Mouse (Mus musculus): ENCODE measurements around the gene Siva1. TPM values are rescaled to one million over a fixed set of nuclear protein-coding genes. Genes with fewer than 3 reads are reported as not detected.

Gene Siva1
- polyA plus RNA-seq, 1 experiment: 164 TPM

GRCm38 (mm10) chr12:112679027-112679996 lies 34.8 kb downstream of the Siva1 start:
- H3K79me3 ChIP-seq (ENCODE audit: low read depth): no peaks in the 10 kb centered on the region
- peak overlapping the region; percentile 37 for H3K4me3 ChIP-seq (ENCODE audit: insufficient read depth, poor library complexity, severe bottlenecking)
- TF ChIP-seq MAX (IDR thresholded peaks at IDR 0.05) (no peak), MYOG (IDR thresholded peaks at IDR 0.05; ENCODE audit: control insufficient read depth, extremely low read depth, insufficient read length) (no peak), MYOD1 (IDR thresholded peaks at IDR 0.05; ENCODE audit: control insufficient read depth, insufficient read length, low read depth) (no peak), FOSL1 (IDR thresholded peaks at IDR 0.05; ENCODE audit: insufficient read depth, low read length, poor library complexity, severe bottlenecking) (no peak), CTCF (IDR thresholded peaks at IDR 0.05; ENCODE audit: control insufficient read depth, insufficient read depth, insufficient read length) (no peak), USF1 (IDR thresholded peaks at IDR 0.05; ENCODE audit: low read depth) (no peak), CEBPB (IDR thresholded peaks at IDR 0.05; ENCODE audit: low read depth) (no peak)
- no peaks in the 10 kb centered on the region for H3K79me2 ChIP-seq (ENCODE audit: control insufficient read depth, insufficient read depth)
- no peaks in the 10 kb centered on the region for H3K36me3 ChIP-seq (ENCODE audit: control insufficient read depth, insufficient read depth)
- peak overlapping the region; percentile 87 for H3ac ChIP-seq (ENCODE audit: control insufficient read depth, insufficient read length, low read depth)
- no peaks in the 10 kb centered on the region for H3K27me3 ChIP-seq (ENCODE audit: control insufficient read depth, insufficient read depth, insufficient read length)

GRCm38 (mm10) chr12:112683351-112683750 lies 38.9 kb downstream of the Siva1 start:
- H3ac ChIP-seq (ENCODE audit: control insufficient read depth, insufficient read length, low read depth): no peak overlapping the region
- H3K79me3 ChIP-seq (ENCODE audit: low read depth): no peaks in the 10 kb centered on the region
- no peaks in the 10 kb centered on the region for H3K27me3 ChIP-seq (ENCODE audit: control insufficient read depth, insufficient read depth, insufficient read length)
- TF ChIP-seq MAX (IDR thresholded peaks at IDR 0.05) (no peak), MYOG (IDR thresholded peaks at IDR 0.05; ENCODE audit: control insufficient read depth, extremely low read depth, insufficient read length) (no peak), USF1 (IDR thresholded peaks at IDR 0.05; ENCODE audit: low read depth) (no peak), CTCF (IDR thresholded peaks at IDR 0.05; ENCODE audit: control insufficient read depth, insufficient read depth, insufficient read length) (no peak), MYOD1 (IDR thresholded peaks at IDR 0.05; ENCODE audit: control insufficient read depth, insufficient read length, low read depth) (no peak), FOSL1 (IDR thresholded peaks at IDR 0.05; ENCODE audit: insufficient read depth, low read length, poor library complexity, severe bottlenecking) (no peak), CEBPB (IDR thresholded peaks at IDR 0.05; ENCODE audit: low read depth) (no peak)
- no peaks in the 10 kb centered on the region for H3K36me3 ChIP-seq (ENCODE audit: control insufficient read depth, insufficient read depth)
- no peak overlapping the region for H3K4me3 ChIP-seq (ENCODE audit: insufficient read depth, poor library complexity, severe bottlenecking)
- H3K79me2 ChIP-seq (ENCODE audit: control insufficient read depth, insufficient read depth): no peaks in the 10 kb centered on the region

GRCm38 (mm10) chr12:112688458-112688857 lies 44.0 kb downstream of the Siva1 start:
- Histone ChIP-seq H3K79me3 (ENCODE audit: low read depth) (no peaks in the 10 kb centered on the region), H3ac (ENCODE audit: control insufficient read depth, insufficient read length, low read depth) (no peak overlapping the region), H3K36me3 (ENCODE audit: control insufficient read depth, insufficient read depth) (no peaks in the 10 kb centered on the region), H3K27me3 (ENCODE audit: control insufficient read depth, insufficient read depth, insufficient read length) (no peaks in the 10 kb centered on the region), H3K79me2 (ENCODE audit: control insufficient read depth, insufficient read depth) (peaks cover 7% of the 10 kb centered on the region), H3K4me3 (ENCODE audit: insufficient read depth, poor library complexity, severe bottlenecking) (no peak overlapping the region)
- TF ChIP-seq CEBPB (IDR thresholded peaks at IDR 0.05; ENCODE audit: low read depth) (no peak), CTCF (IDR thresholded peaks at IDR 0.05; ENCODE audit: control insufficient read depth, insufficient read depth, insufficient read length) (no peak), MAX (IDR thresholded peaks at IDR 0.05) (no peak), FOSL1 (IDR thresholded peaks at IDR 0.05; ENCODE audit: insufficient read depth, low read length, poor library complexity, severe bottlenecking) (no peak), MYOD1 (IDR thresholded peaks at IDR 0.05; ENCODE audit: control insufficient read depth, insufficient read length, low read depth) (no peak), USF1 (IDR thresholded peaks at IDR 0.05; ENCODE audit: low read depth) (no peak), MYOG (IDR thresholded peaks at IDR 0.05; ENCODE audit: control insufficient read depth, extremely low read depth, insufficient read length) (no peak)

DNA sequence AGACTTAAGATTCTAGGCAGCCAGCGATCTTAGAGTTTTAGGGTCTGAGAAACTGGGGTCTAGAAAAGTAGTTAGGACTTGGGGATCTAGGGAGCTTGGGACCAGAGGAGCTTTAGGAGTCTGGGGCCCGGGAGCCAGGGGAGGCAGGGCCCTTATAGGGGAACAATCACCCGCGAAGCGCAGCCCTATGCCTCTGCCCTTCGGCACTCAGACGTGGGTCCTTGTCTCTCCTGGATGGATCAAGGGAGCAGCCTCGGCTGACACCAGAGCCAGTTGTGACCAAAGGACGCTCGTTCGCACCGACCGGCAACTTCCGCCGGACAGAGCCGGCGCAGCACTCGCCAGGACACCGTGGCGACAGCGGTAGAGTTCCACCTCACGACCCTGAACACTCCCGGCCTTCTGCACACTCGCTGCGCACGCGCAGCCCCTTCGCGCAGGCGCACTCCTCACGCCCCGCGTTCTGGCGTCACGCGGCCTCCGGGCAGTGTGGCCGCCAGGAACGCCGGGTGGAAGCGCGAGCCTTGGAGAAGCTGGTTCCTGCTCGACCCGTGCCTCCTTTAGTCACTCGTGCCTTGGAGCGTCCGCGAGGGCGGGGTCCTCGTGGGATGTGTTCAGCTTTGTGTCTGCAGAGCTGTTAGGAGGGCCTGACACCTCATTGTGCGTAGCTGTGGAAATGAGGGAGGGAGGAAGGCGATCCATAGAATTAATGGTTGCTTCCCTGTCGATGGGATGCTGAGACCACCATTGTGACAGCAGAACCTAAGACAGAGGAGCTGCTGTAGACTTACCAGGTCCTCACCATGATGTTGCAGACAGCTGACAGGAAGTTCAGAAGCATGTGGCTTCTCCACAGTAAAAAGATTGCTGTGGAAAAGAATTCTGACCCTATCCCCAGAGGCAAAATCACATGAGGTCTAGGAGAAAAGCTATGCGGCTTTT lies 49.0 kb downstream of the Siva1 start:
- Histone ChIP-seq H3K27me3 (ENCODE audit: control insufficient read depth, insufficient read depth, insufficient read length) (no peaks in the 10 kb centered on the region), H3K79me2 (ENCODE audit: control insufficient read depth, insufficient read depth) (peaks cover 7% of the 10 kb centered on the region), H3ac (ENCODE audit: control insufficient read depth, insufficient read length, low read depth) (peak overlapping the region; percentile 93), H3K79me3 (ENCODE audit: low read depth) (no peaks in the 10 kb centered on the region), H3K36me3 (ENCODE audit: control insufficient read depth, insufficient read depth) (no peaks in the 10 kb centered on the region), H3K4me3 (ENCODE audit: insufficient read depth, poor library complexity, severe bottlenecking) (peak overlapping the region; percentile 49)
- TF ChIP-seq CEBPB (IDR thresholded peaks at IDR 0.05; ENCODE audit: low read depth) (no peak), MAX (IDR thresholded peaks at IDR 0.05) (peak; percentile 93), USF1 (IDR thresholded peaks at IDR 0.05; ENCODE audit: low read depth) (peak; percentile 71), MYOG (IDR thresholded peaks at IDR 0.05; ENCODE audit: control insufficient read depth, extremely low read depth, insufficient read length) (no peak)

DNA sequence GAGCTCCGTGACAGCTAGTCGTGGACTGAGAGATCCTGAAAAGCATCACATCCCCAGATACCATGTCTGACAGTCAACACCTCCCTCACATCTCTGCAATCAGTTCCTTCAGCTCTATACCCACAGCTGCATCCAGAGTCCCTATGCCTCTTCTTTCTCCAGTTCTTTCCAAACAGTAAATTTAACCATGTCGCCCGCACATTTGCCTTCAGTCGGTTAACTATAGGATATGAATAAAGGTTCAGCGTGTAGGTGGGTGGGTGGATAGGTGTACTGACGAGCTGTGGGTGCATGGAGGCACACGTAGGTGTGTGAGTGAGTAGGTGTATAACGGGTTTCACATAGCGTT lies 49.6 kb downstream of the Siva1 start:
- Histone ChIP-seq H3ac (ENCODE audit: control insufficient read depth, insufficient read length, low read depth) (peak overlapping the region; percentile 6), H3K79me2 (ENCODE audit: control insufficient read depth, insufficient read depth) (peaks cover 7% of the 10 kb centered on the region), H3K4me3 (ENCODE audit: insufficient read depth, poor library complexity, severe bottlenecking) (no peak overlapping the region), H3K27me3 (ENCODE audit: control insufficient read depth, insufficient read depth, insufficient read length) (no peaks in the 10 kb centered on the region), H3K79me3 (ENCODE audit: low read depth) (no peaks in the 10 kb centered on the region), H3K36me3 (ENCODE audit: control insufficient read depth, insufficient read depth) (no peaks in the 10 kb centered on the region)
- no peak for TF ChIP-seq MAX (IDR thresholded peaks at IDR 0.05)
